Mouse (Mus musculus) heart, adult 2 months (tissue): ENCODE measurements around the gene Hacl1.

Source experiments
- CTCF ChIP-seq: fragments of 200-600 bp; IDR thresholded peaks from 2 replicates; pipeline ENCODE4 v1.8.1; 2022; ENCODE audit warnings: antibody characterized with exemption, mild to moderate bottlenecking, moderate library complexity
- EP300 ChIP-seq: fragments of 200-500 bp; IDR thresholded peaks from 2 replicates; pipeline ENCODE4 v1.6.1; 2011; ENCODE audit warnings: low read depth, low read length, control low read depth; ENCODE audit not compliant: insufficient read depth
- POLR2A ChIP-seq: fragments of 200-500 bp; IDR thresholded peaks from 2 replicates; pipeline ENCODE4 v1.6.1; 2011; ENCODE audit warnings: mild to moderate bottlenecking, low read depth, low read length, control low read depth; ENCODE audit not compliant: insufficient read depth

DNA sequence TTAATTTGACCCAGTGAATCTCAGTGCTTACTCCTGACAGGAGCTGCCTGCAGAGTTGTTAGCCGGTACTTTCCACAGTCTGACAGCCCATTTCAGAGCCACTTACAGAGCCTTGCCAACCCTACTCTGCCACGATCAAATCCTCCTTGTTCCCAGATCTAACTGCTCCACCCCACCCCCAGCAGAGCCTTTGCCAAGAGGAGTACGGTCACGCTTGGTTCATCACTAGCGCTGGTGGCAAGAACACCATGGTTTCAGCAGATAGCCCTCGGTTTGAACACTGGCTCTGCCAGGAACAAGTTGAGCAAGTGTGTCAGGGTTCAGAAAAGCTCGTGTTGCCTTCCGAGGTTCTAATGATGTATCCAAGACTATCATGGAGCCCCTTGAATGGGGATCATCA, 54.6 kb downstream of the Hacl1 start:
- TF ChIP-seq CTCF (no peak), POLR2A (no peak), EP300 (no peak)
